Mouse (Mus musculus) thymus, adult 2 months (tissue): ENCODE measurements around the gene Prdm15.
A peak's percentile ranks its signal among the peaks of the same experiment; 100 is the strongest.

Experiments
- CTCF ChIP-seq: fragments of 200-500 bp; IDR thresholded peaks from 2 replicates; pipeline ENCODE4 v1.5.1; 2012; ENCODE audit warnings: mild to moderate bottlenecking, control low read depth, low read length, moderate library complexity, borderline replicate concordance; ENCODE audit not compliant: control insufficient read depth, poor library complexity, insufficient read depth; ENCODE audit errors: extremely low read depth
- POLR2A ChIP-seq: fragments of 200-500 bp; IDR thresholded peaks from 2 replicates; pipeline ENCODE4 v1.6.1; 2012; ENCODE audit warnings: mild to moderate bottlenecking, low read length, control low read depth, moderate library complexity; ENCODE audit not compliant: control insufficient read depth, poor library complexity, insufficient read depth; ENCODE audit errors: extremely low read depth

DNA sequence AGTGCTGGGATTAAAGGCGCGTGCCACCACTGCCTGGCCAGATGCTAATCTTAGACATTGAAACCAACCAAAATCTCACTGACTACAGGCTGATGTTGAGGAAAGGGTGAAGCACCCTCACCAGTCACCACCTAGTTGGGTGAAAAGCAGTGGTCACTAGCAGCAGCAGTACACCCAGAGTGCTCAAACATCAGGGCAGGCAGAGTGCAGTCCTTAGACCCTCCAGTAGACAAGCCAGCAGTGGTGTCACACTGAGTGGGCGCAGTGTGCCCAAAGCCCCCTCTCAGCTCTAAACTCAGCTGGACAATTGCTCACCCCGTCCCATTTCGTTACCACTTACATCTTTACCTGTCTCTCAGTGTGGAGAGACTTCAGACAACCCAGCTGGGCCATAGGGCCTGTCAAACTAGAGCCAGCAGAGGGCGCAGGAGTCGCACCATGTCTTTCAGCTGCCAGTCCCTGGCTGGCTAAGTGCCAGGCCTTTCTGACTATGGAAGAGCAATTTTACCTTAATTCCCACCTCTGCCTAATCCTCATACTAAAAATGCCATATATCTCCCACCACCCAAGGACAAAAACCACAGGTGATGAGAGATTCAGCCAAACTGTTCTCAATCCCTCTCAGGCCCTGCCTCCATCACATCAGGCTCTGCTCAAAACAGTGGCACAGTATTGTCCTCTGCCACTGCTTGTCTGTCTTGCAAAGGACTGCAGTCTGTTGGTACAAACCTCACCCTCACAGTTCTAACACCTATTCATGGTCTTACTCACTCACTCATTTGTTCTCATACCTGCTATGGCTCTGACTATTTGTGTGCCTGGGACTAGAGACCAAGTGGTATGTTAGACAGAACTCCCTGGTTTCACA is 46.7 kb downstream of the Prdm15 start:
- peak; percentile 70; the same call in 1 of the 2 replicates for TF ChIP-seq CTCF
- no peak for TF ChIP-seq POLR2A
